Mouse (Mus musculus) cerebellum, adult (tissue): ENCODE results near the gene A930004D18Rik.
"Not testable (repeated sequence)": the region's sequence is repeated elsewhere in the genome, so short reads cannot be mapped to it uniquely, and the experiment has no call there.

Experiments
- ATAC-seq: cut with Nextera tagmentation; 2 replicates; pipeline ENCODE4 v1.9.2; 2017; ENCODE audit warnings: mild to moderate bottlenecking, moderate library complexity, mixed read lengths; ENCODE audit not compliant: insufficient number of reproducible peaks, low FRiP score, low TSS enrichment

The A930004D18Rik gene

DNA sequence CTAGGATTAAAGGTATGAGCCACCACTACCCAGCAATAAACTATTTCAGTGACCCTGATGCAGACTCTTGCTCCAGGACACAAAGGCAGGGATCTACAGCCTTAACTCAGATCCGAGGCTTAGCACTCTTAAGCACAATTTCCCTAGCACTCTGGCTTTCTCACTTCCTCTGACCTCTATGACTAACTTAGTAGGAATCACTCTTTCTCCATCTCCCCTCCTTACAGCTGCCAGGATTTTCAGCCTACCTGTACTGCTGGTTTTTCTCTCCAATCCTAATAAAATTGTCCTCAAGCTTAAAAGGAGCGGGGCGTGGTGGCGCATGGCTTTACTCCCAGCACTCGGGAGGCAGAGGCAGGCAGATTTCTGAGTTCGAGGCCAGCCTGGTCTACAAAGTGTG is 20.2 kb downstream of the A930004D18Rik start:
- ATAC-seq = no peak

DNA sequence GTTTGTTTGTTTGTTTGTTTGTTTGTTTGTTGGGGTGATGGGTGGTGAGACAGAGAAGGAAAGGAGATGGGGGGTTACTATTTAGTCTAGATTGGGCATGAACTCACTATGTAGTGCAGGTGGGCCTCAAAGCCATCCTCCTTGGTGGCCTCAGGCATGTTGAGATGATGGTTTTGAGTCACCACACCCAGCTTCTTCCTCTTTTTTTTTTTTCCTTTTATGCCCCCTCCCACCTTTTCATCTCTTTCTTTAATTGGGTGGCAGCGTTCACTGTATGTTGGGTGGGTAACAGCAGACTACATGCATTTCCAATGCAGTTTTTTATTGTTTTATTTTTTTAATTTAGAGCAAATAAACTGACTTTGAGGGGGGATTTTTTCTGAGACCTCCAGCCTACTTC is 20.9 kb downstream of the A930004D18Rik start:
- ATAC-seq = no peak

DNA sequence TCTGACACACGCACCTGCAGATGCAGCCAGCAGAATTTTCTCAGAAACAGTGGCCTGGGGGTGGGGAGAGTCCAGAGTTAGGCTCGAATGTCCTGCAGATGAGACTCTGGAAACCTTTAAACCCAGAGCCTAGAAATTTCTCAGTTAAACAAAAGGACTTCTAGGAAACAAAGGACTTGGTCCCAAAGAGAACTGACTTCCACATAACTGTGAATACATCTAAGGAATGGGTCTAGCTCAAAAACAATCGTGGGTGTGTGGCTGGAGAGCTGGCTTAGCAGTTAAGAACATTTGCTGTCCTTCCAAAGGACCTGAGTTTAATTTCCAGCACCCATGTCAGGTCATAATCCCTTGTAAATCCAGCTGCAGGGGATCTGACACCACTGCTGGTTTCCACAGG is 22.0 kb downstream of the A930004D18Rik start:
- ATAC-seq = no peak

DNA sequence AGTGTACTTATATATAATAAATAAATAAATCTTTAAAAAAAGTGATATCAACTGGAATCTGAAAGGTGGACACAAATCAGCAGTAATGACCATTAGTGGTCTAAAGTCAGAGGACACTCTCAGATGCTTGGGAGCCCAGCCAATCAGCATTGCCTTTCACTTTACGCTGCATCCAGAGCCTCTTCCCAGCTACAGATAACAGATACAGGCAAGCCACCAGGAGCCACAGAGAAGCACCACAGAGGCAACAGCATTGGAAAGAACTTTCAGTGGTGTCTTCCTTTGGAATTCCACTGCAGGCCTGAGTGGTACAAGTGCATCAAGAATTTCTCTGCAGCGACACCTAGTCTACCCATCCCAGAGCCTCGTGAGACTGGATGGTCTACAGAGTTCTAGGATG is 24.7 kb downstream of the A930004D18Rik start:
- no peak for ATAC-seq

DNA sequence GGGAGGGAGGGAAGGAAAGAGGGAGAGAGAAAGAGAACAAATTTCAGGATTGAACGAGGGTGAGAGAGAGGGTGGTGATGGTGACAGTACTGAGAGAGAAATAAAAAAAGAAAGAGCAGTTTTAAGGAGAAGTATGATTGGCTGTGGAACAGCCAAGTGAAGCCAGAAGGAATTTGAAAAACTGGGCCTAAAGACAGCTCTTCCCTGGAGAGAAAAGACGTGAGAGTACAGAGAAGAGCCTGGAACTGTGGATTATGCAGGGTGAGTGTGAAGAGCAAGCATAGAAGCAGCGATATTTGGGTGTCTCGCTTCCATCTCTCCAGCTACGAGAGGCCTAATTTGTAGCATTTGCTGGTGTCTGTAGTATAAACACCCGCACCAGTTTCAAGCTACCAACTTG is 26.3 kb downstream of the A930004D18Rik start:
- no peak for ATAC-seq

DNA sequence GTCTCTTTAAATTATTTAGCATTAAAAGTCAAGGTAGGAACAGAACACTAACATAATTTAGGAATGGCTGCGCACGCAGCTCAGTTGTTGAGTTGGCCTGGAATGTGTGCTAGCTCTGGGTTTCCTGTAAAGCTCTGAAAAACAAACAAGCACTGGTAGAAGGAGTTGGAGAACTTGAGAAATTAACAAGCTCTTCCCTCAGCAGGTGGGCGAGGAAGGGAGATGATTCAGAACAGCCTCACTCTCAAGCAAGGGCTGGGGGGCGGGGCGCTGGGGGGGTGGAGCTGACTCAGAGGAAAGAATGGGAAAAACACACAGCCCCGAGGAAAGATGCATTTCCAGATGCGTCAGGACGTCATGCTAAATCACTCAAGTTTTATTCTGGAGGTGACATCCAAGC is 32.4 kb downstream of the A930004D18Rik start:
- no peak for ATAC-seq

DNA sequence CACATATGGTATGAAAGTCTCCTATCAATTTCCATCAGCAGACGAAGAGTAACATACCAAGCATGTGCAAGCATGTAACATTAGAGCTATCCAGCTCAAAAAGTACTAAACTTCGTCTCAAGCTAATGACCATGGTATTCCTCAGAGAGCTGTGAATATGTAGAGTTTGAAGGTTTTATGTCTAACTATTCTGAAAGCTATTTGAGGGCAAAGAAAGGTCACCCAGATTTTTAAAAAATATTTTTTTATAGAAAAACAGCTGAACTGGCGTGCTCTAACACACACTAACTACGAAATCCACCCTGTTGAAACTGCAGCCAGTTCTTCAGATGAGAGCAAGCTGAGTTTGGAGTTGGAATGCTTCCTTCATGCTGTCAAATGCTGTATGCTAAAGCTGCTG is 33.3 kb downstream of the A930004D18Rik start:
- no peak for ATAC-seq

DNA sequence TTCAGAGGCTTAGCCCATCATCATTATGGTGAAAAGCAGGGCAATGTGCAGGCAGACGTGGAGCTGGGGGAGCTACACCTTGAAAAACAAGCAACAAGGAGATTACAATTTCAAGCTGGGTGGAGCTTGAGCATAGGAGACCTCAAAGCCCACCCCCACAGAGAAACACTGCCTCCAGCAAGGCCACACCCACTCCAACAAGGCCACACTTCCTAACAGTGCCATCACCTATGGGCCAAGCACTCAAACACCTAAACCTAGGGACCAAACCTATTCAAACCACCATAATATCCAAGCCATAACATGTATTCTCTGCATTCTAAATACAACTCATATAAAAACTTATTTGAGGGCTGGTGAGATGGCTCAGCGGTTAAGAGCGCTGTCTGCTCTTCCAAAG is 35.2 kb downstream of the A930004D18Rik start:
- ATAC-seq = no peak

DNA sequence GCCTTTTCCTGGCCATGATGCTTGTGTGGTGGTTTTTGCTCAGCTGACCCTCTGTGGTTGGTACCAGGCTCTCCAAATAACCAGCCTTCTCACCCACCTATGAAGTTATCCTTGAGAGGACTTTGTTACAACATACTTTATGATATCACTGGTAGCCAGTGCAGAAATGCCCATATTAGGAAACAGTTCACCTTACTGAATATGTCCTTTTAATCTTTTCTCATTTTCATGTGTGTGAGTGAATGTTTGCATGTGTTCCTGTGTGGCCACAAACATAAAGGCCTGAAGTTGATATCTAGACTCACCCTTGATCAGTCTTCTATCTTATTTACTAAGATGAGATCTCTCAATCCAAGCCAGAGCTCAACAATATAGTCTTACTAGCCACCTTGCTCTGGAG is 40.7 kb downstream of the A930004D18Rik start, which contains the start of gene H2al2a:
TSS of gene H2al2a (minus strand) at position 101 of the 400 bp plus-strand sequence.
- no peak for ATAC-seq

DNA sequence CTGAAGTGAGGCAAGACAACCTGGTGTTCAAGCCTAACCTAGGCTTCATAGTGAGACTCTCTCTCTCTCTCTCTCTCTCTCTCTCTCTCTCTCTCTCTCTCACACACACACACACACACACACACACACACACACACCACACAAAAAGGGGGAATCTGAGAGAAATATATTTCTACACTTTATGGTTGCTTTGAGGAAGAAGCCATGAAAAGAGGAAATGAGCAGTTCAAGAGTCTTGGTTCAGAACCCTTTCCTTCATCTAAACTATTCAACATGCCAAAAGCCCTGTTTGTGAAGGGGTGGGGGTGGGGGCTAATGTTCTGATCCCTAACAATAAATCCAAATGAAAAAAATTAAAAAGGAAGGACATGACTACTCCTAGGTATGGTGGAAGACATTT is 48.0 kb downstream of the A930004D18Rik start:
- ATAC-seq = no peak

DNA sequence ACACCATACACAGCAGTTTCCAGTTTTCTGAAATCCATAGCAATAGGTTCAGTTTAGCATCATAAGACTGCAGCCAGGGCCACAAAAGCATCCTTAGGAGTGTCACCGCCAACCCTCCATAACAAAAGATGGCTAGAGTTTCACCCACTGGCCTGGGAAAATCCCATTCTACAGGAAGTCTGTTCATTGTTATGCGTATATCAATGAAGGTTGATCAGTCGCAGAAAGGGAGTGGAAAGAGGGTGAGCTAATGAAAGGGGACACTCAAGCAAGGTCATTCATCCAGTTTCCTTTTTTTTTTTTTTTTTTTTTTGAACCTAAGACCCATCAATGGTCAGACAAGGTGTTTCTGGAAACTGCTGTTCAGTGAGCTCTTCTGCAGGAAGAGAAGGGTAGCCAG is 48.4 kb downstream of the A930004D18Rik start:
- no peak for ATAC-seq

DNA sequence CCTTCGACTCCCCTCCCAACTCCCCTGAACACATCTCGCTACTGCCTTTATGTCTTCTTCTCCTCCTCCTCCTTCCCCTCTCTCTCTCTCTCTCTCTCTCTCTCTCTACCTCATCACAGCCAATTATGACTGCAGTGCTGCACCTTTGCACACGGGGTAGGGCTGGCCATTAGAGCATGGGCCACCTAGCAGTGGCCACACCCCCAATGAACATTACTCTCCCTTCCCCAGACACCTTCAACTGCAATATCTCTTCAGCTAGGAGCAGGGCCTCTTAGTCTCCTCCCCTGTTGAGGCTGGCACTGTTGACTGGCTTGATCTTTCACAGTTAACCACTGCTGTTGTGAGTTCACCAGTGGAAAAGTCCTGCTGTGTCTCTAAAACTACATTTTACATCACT is 50.8 kb downstream of the A930004D18Rik start:
- no peak for ATAC-seq

DNA sequence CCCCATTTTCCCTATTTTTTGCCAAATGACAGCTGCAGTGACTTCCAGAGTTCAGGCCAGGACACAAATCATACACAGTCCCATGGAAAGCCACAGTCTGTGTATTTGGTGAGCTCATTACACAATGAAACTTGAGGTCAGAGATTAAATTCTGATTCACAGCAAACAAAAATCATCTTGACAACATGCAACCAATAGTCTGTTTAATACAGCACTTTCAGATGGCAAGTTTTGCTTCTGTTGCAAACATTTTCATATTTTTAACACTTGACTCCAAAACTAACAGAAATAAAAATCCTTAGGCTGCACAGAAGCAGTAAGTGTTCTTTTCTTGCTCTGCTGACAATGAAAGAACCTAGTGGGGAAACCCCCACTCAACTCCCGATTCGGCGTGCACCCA is 52.8 kb downstream of the A930004D18Rik start:
- no peak for ATAC-seq

DNA sequence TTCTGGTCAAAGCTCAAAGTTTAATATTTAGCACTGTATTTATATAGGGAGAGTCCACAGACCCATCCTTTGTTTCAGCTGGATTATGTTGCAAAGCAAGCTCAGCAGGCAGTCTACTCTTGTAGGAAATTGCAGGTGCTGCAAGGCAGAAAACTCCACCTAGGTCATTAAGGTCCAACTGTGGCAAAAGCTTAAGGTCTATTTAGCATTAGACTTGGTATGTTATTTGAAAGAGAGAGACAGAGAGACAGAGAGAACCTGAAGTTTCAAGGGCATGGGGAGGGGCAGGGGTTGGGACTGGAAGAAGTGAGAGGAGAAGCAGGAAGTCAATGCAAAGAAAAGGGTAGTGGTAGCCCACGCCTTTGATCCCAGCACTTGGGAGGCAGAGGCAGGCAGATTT is 54.8 kb downstream of the A930004D18Rik start:
- no peak for ATAC-seq

DNA sequence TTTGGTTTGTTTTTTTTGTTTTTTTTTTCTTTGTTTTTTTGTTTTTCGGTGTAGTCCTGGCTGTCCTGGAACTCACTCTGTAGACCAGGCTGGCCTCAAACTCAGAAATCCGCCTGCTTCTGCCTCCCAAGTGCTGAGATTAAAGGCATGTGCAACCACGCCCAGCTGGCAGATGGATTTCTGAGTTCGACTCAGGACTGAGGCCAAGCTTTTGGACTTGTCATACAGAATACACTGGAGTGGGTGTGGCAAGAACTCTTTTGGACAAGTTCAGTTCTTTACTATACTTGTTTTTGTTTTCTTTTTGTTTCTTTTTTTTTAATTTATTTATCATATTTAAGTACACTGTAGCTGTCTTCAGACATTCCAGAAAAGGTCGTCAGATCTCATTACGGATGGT is 58.8 kb downstream of the A930004D18Rik start:
- ATAC-seq = no peak

DNA sequence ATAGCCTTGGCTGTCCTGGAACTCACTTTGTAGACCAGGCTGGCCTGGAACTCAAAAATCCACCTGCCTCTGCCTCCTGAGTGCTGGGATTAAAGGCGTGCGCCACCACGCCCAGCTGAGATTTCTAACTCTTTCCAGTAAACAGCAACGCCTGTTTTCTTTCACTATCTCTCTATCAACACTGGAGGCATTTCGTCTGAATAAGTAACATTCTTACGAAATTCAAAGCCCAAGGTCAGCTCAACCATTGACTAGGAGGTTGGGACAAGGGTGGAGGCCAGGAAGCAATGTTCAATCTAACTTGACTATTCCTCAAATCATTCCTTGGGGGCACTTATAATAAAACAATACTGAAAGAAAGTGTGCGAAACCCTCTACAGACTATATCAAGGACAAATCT is 59.3 kb downstream of the A930004D18Rik start:
- ATAC-seq = not testable (repeated sequence)

DNA sequence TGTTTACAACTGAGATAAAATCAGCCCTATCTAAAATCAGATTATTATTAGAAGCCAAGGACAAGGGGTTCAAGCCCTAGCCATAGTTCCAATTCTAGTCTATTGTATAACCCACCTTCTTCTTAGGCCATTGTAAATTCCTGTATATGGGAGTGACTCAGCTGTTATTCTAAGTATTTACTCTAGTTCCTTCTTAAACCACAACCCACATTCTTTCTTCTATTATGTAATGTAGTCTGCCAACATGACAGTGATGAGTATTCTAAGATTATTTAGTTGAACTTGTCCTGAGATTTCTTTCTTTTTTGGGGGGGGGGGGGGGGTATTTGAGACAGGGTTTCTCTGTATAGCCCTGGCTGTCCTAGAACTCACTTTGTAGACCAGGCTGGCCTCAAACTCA is 59.9 kb downstream of the A930004D18Rik start:
- ATAC-seq = not testable (repeated sequence)

DNA sequence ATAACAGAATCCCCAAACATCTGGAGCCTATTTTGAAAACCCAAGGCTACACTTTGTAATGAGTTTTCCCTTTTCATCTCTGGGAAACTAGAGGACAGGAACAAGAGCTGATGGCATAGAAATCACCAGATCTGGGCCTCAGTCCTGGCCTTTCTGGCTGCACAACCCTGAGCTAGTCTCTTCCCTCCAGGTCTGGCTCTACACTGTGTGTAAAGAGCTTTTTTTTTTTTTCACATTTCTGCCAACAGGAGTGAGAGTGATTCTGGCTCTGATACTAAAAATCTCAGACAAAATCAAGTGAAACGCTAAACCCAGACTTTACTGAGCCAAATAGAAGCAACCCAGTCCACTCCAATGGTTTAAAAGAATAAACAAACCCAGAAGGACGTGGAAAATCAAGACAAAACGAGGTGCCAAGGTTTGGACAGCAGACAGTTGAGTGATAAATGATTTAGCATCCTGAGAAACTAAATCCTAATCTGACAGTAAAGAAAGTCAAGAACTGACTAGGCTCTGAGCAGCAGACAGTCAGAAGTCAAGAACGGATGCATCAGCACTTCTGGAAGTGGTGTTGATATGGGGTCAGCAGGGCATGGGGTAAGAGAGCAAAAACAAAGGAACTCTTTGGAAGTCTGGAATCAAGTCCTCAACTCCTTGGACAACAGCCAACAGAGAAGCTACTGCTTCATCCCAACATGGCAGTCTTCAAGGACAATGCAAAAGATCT is 61.8 kb downstream of the A930004D18Rik start:
- ATAC-seq = no peak
